ENCODE assay signal across 8 mouse cellular contexts in the genomic region with DNA sequence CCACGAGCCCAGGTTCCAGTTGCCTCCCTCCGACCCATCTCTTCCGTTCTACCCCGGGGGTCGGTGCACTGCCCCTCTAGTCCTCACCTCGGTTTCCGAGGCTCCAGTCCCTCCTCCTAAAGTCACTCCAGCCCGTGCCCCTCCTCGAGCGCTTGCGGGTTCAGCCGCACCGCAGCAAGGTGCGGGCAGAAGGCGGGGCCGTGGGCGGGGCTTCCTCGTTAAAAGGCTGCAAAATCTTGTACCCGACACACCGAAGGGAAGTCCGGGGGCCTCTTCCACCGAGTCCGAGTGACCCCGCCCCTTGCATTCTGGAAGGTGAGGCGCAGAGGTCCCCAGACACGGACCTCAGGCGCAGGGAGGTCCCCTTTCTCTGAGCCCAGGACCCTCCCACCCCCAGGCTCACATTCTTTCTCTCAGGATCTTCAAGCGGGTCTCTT. TPM values are rescaled to one million over a fixed set of nuclear protein-coding genes. Genes with fewer than 3 reads are reported as not detected.
DNase-seq lines count a peak whose midpoint lies in the region; ATAC-seq and TF ChIP-seq lines count a peak whose summit lies in the region.

Klk8 (plus strand) TSS at position 245 of the 437 bp plus-strand sequence.

- no peak for TF ChIP-seq POLR2A in testis, adult 2 months (IDR thresholded peaks at IDR 0.05; ENCODE audit: control insufficient read depth, low read depth, low read length)

- no peaks in the 10 kb centered on the region for H3K27me3 ChIP-seq in testis, adult 2 months (ENCODE audit: control insufficient read depth, insufficient read depth, low read length)
- peaks cover 49% of the 10 kb centered on the region for H3K27me3 ChIP-seq in forebrain, embryonic 12.5 days
- peaks cover 22% of the 10 kb centered on the region; the same call in 1 of the 2 replicates for H3K27me3 ChIP-seq in hindbrain, embryonic 15.5 days
- H3K27me3 ChIP-seq in limb, embryonic 15.5 days = peaks cover 17% of the 10 kb centered on the region
- H3K27me3 ChIP-seq in midbrain, embryonic 14.5 days (ENCODE audit: control insufficient read depth, insufficient read depth, low read length) = peaks cover 28% of the 10 kb centered on the region

- H3K9me3 ChIP-seq in forebrain, embryonic 12.5 days = no peaks in the 10 kb centered on the region
- H3K9me3 ChIP-seq in hindbrain, embryonic 15.5 days = no peaks in the 10 kb centered on the region
- H3K9me3 ChIP-seq in limb, embryonic 15.5 days = no peaks in the 10 kb centered on the region
- H3K9me3 ChIP-seq in midbrain, embryonic 14.5 days (ENCODE audit: control insufficient read depth, low read length) = no peaks in the 10 kb centered on the region

- peak within 1 kb of the TSS; percentile 61 for H3K4me3 ChIP-seq in testis, adult 2 months (ENCODE audit: control insufficient read depth, low read depth, low read length)
- peak within 1 kb of the TSS; percentile 46 for H3K4me3 ChIP-seq in forebrain, embryonic 12.5 days (replicated peaks)
- H3K4me3 ChIP-seq in hindbrain, embryonic 15.5 days = peak within 1 kb of the TSS; percentile 47
- H3K4me3 ChIP-seq in limb, embryonic 15.5 days = peak within 1 kb of the TSS; percentile 52
- peak within 1 kb of the TSS; percentile 43 for H3K4me3 ChIP-seq in midbrain, embryonic 14.5 days (replicated peaks; ENCODE audit: low read depth, low read length)

- peaks cover 6% of the 10 kb centered on the region for H3K4me1 ChIP-seq in testis, adult 2 months (ENCODE audit: control insufficient read depth, insufficient read depth, low read length)
- peaks cover 14% of the 10 kb centered on the region for H3K4me1 ChIP-seq in forebrain, embryonic 12.5 days
- peaks cover 17% of the 10 kb centered on the region for H3K4me1 ChIP-seq in hindbrain, embryonic 15.5 days (replicated peaks)
- H3K4me1 ChIP-seq in limb, embryonic 15.5 days = peaks cover 21% of the 10 kb centered on the region
- 0 out of 2 replicates have a peak, but pooled peaks cover 5% of the 10 kb centered on the region for H3K4me1 ChIP-seq in midbrain, embryonic 14.5 days (ENCODE audit: control insufficient read depth, insufficient read depth, low read length)

- no peak for DNase-seq in testis, postnatal 14 days (ENCODE audit: low spot score)
- peak; percentile 52 for DNase-seq in midbrain, embryonic 14.5 days
- peak; percentile 74 for DNase-seq in thymus, postnatal 4 days
- no peak for DNase-seq in frontal cortex, postnatal 10 days (ENCODE audit: low spot score in 2 of 2)

- under 1% methylated on average over 28 of the region's 28 CpGs for WGBS in forebrain, embryonic 12.5 days
- WGBS in hindbrain, embryonic 15.5 days = under 1% methylated on average over 28 of the region's 28 CpGs
- 0% methylated on average over 28 of the region's 28 CpGs for WGBS in limb, embryonic 15.5 days
- under 1% methylated on average over 28 of the region's 28 CpGs for WGBS in midbrain, embryonic 14.5 days

- TF ChIP-seq CTCF in testis, adult 2 months (IDR thresholded peaks at IDR 0.05; ENCODE audit: control insufficient read depth, insufficient read depth, insufficient replicate concordance, low read depth, low read length) = no peak

- H3K27ac ChIP-seq in testis, adult 2 months (ENCODE audit: control insufficient read depth, insufficient read depth, low read depth, low read length) = no peak within 1 kb of the TSS
- H3K27ac ChIP-seq in forebrain, embryonic 12.5 days = no peak within 1 kb of the TSS
- H3K27ac ChIP-seq in hindbrain, embryonic 15.5 days (replicated peaks) = no peak within 1 kb of the TSS
- no peak within 1 kb of the TSS for H3K27ac ChIP-seq in limb, embryonic 15.5 days
- no peak within 1 kb of the TSS for H3K27ac ChIP-seq in midbrain, embryonic 14.5 days (replicated peaks; ENCODE audit: low read depth, low read length)

- H3K9ac ChIP-seq in forebrain, embryonic 12.5 days = peak within 1 kb of the TSS; percentile 42; the same call in 1 of the 2 replicates
- H3K9ac ChIP-seq in hindbrain, embryonic 15.5 days = peak within 1 kb of the TSS; percentile 36
- 0 out of 2 replicates have a peak within 1 kb of the TSS, but pooled peaks have one; percentile 20 for H3K9ac ChIP-seq in limb, embryonic 15.5 days
- H3K9ac ChIP-seq in midbrain, embryonic 14.5 days (replicated peaks; ENCODE audit: low read length) = peak within 1 kb of the TSS; percentile 50

- peak; percentile 44; the same call in 1 of the 2 replicates for ATAC-seq in forebrain, embryonic 12.5 days (ENCODE audit: low FRiP score)
- peak; percentile 63 for ATAC-seq in hindbrain, embryonic 15.5 days (ENCODE audit: low FRiP score, low read depth)
- no peak for ATAC-seq in limb, embryonic 15.5 days (ENCODE audit: insufficient number of reproducible peaks, low FRiP score, low TSS enrichment, low read depth)
- ATAC-seq in midbrain, embryonic 14.5 days (ENCODE audit: low FRiP score, low TSS enrichment) = 0 out of 2 replicates have a peak, but pooled peaks have one; percentile 24

- H3K36me3 ChIP-seq in testis, adult 2 months (ENCODE audit: control insufficient read depth, insufficient read depth, low read length) = no peaks in the 10 kb centered on the region
- H3K36me3 ChIP-seq in forebrain, embryonic 12.5 days (replicated peaks) = no peaks in the 10 kb centered on the region
- H3K36me3 ChIP-seq in hindbrain, embryonic 15.5 days = no peaks in the 10 kb centered on the region
- no peaks in the 10 kb centered on the region for H3K36me3 ChIP-seq in limb, embryonic 15.5 days
- no peaks in the 10 kb centered on the region for H3K36me3 ChIP-seq in midbrain, embryonic 14.5 days (ENCODE audit: control insufficient read depth, insufficient read depth, low read length)

- peak within 1 kb of the TSS; percentile 79 for H3K4me2 ChIP-seq in forebrain, embryonic 12.5 days
- H3K4me2 ChIP-seq in hindbrain, embryonic 15.5 days = peak within 1 kb of the TSS; percentile 76
- peak within 1 kb of the TSS; percentile 81 for H3K4me2 ChIP-seq in limb, embryonic 15.5 days
- peak within 1 kb of the TSS; percentile 75 for H3K4me2 ChIP-seq in midbrain, embryonic 14.5 days (ENCODE audit: low read length)

RNA-seq across cellular contexts. Expression of gene Klk8, which starts in this region (rescaled TPM):
- polyA plus RNA-seq in testis, adult 2 months (2012; rRNA removed) = 0.09 and 0.31 TPM in 2 replicates
- 5.0 and 5.3 TPM in 2 replicates for polyA plus RNA-seq in forebrain, embryonic 12.5 days (2016; fragmentation: Nextera tagmentation; extraction: Ambion mirVana)
- polyA plus RNA-seq in hindbrain, embryonic 15.5 days (2015; fragmentation: Nextera tagmentation; extraction: Ambion mirVana) = 10.1 TPM in 2 replicates
- 60.6 and 64.4 TPM in 2 replicates for polyA plus RNA-seq in limb, embryonic 15.5 days (2015; fragmentation: Nextera tagmentation; extraction: Ambion mirVana)
- polyA plus RNA-seq in midbrain, embryonic 14.5 days (2014; fragmentation: Nextera tagmentation; extraction: Ambion mirVana) = 6.2 and 6.7 TPM in 2 replicates

Comparison
In these comparisons a context has a peak if more than half of its experiments do, and no peak if none do; other contexts are left out.
1. DNase-seq: peak in midbrain, embryonic 14.5 days (single experiment) and thymus, postnatal 4 days (single experiment); none in testis, postnatal 14 days (single experiment) and frontal cortex, postnatal 10 days (0 of 2).
2. Peak in every context shown above with its lines, with median percentiles within 50 percentile points of each other: H3K4me3 ChIP-seq, H3K4me2 ChIP-seq and H3K9ac ChIP-seq.